Mouse (Mus musculus) midbrain, embryonic 13.5 days (tissue): ENCODE measurements around the gene Urm1. TPM values are rescaled to one million over a fixed set of nuclear protein-coding genes. Genes with fewer than 3 reads are reported as not detected.
"Not testable (repeated sequence)": the region's sequence is repeated elsewhere in the genome, so short reads cannot be mapped to it uniquely, and the experiment has no call there.

Experiments used
- ATAC-seq: fragments of 200-750 bp; cut with Nextera tagmentation; 2 replicates; pipeline ENCODE4 v1.8.0; 2017; ENCODE audit warnings: mild to moderate bottlenecking, moderate TSS enrichment, moderate library complexity
- H3K27ac ChIP-seq: fragments of 300-500 bp; sonication (generic); 2 replicates; pipeline ENCODE4 v1.5.1; 2015; ENCODE audit warnings: inconsistent platforms, mild to moderate bottlenecking, moderate library complexity
- H3K27me3 ChIP-seq: fragments of 300-500 bp; sonication (generic); 2 replicates; pipeline ENCODE4 v1.6.1; 2015; ENCODE audit warnings: mild to moderate bottlenecking, inconsistent platforms
- H3K36me3 ChIP-seq: fragments of 300-500 bp; sonication (generic); 2 replicates; pipeline ENCODE4 v1.6.1; 2015; ENCODE audit warnings: mild to moderate bottlenecking, inconsistent platforms
- H3K4me1 ChIP-seq: fragments of 300-500 bp; sonication (generic); replicated peaks from 2 replicates; pipeline ENCODE4 v1.6.1; 2015; ENCODE audit warnings: inconsistent platforms
- H3K4me2 ChIP-seq: fragments of 300-500 bp; sonication (generic); replicated peaks from 2 replicates; pipeline ENCODE4 v1.6.1; 2015; ENCODE audit warnings: moderate library complexity, mild to moderate bottlenecking, inconsistent platforms
- H3K4me3 ChIP-seq: fragments of 300-500 bp; sonication (generic); replicated peaks from 2 replicates; pipeline ENCODE4 v1.5.1; 2015; ENCODE audit warnings: mild to moderate bottlenecking, inconsistent platforms
- H3K9ac ChIP-seq: fragments of 300-500 bp; sonication (generic); replicated peaks from 2 replicates; pipeline ENCODE4 v1.6.1; 2015; ENCODE audit warnings: mild to moderate bottlenecking, inconsistent platforms
- H3K9me3 ChIP-seq: fragments of 300-500 bp; sonication (generic); 2 replicates; pipeline ENCODE4 v1.6.1; 2016; ENCODE audit warnings: mild to moderate bottlenecking, inconsistent platforms
- WGBS: fragments of 180-500 bp; shearing (Covaris S2); methylation state at CpG from one replicate; pipeline ENCODE4 v1.1.7; 2015; 5-methylcytosine and 5-hydroxymethylcytosine counted together
- polyA plus RNA-seq: library from polyadenylated mRNA; unstranded; fragments of >200 nt; fragmentation: Nextera tagmentation; extraction: Ambion mirVana; gene quantifications from 2 replicates; pipeline ENCODE4 v1.2.1, GENCODE M21; 2015

Gene Urm1
- polyA plus RNA-seq, result 21.4 and 23.1 TPM in 2 replicates

GRCm38 (mm10) chr2:29820025-29820817 is at the start of gene Urm1:
Gene Urm1, plus strand, starts transcription at chr2:29820075.
- Histone ChIP-seq H3K9me3 (no peaks in the 10 kb centered on the region), H3K9ac (peak within 1 kb of the TSS; percentile 73), H3K4me3 (peak within 1 kb of the TSS; percentile 35), H3K4me2 (peak within 1 kb of the TSS; percentile 60), H3K27me3 (no peaks in the 10 kb centered on the region), H3K36me3 (peaks cover 19% of the 10 kb centered on the region), H3K4me1 (peaks cover 28% of the 10 kb centered on the region), H3K27ac (peak within 1 kb of the TSS; percentile 95)
- peak; percentile 85 for ATAC-seq
- WGBS, result under 1% methylated on average over 35 of the region's 35 CpGs

- Histone ChIP-seq H3K27ac (no peak overlapping the region), H3K27me3 (no peaks in the 10 kb centered on the region; the same call in 1 of the 2 replicates), H3K4me3 (no peak overlapping the region), H3K4me1 (no peaks in the 10 kb centered on the region), H3K9ac (no peak overlapping the region), H3K9me3 (no peaks in the 10 kb centered on the region), H3K4me2 (no peak overlapping the region), H3K36me3 (peaks cover 19% of the 10 kb centered on the region)
- ATAC-seq, result no peak
Measured at GRCm38 (mm10) chr2:29770162-29770561, 49.7 kb upstream of the Urm1 start.

GRCm38 (mm10) chr2:29771611-29772461 is 48.0 kb upstream of the Urm1 start:
- Histone ChIP-seq H3K4me1 (no peaks in the 10 kb centered on the region), H3K9ac (no peak overlapping the region), H3K4me2 (no peak overlapping the region), H3K4me3 (no peak overlapping the region), H3K9me3 (no peaks in the 10 kb centered on the region), H3K27ac (no peak overlapping the region), H3K27me3 (no peaks in the 10 kb centered on the region), H3K36me3 (peaks cover 32% of the 10 kb centered on the region)
- no peak for ATAC-seq
- WGBS, result 90% methylated on average over 8 of the region's 8 CpGs

GRCm38 (mm10) chr2:29773323-29773722 is 46.6 kb upstream of the Urm1 start:
- Histone ChIP-seq H3K9me3 (no peaks in the 10 kb centered on the region), H3K4me1 (no peaks in the 10 kb centered on the region), H3K9ac (no peak overlapping the region), H3K4me3 (no peak overlapping the region), H3K27ac (no peak overlapping the region), H3K4me2 (no peak overlapping the region), H3K36me3 (peaks cover 47% of the 10 kb centered on the region), H3K27me3 (no peaks in the 10 kb centered on the region)
- 97% methylated on average over 4 of the region's 4 CpGs for WGBS
- no peak for ATAC-seq

GRCm38 (mm10) chr2:29781256-29781655 is 38.6 kb upstream of the Urm1 start:
- not testable (repeated sequence) for H3K27ac ChIP-seq, ATAC-seq, H3K27me3 ChIP-seq, H3K4me2 ChIP-seq, H3K4me3 ChIP-seq, H3K9ac ChIP-seq, H3K4me1 ChIP-seq, H3K9me3 ChIP-seq
- 97% methylated on average over 2 of the region's 2 CpGs for WGBS
- H3K36me3 ChIP-seq, result peaks cover 94% of the 10 kb centered on the region

- ATAC-seq, result no peak
- 79% methylated on average over 4 of the region's 4 CpGs for WGBS
- H3K4me1 ChIP-seq, result peaks cover 20% of the 10 kb centered on the region
- no peaks in the 10 kb centered on the region for H3K27me3 ChIP-seq
- H3K4me2 ChIP-seq, result no peak overlapping the region
- peaks cover 65% of the 10 kb centered on the region for H3K36me3 ChIP-seq
- no peak overlapping the region for H3K27ac ChIP-seq
- H3K9ac ChIP-seq, result no peak overlapping the region
- H3K4me3 ChIP-seq, result no peak overlapping the region
- H3K9me3 ChIP-seq, result no peaks in the 10 kb centered on the region
Measured at GRCm38 (mm10) chr2:29784290-29784689, 35.6 kb upstream of the Urm1 start.

GRCm38 (mm10) chr2:29787104-29787917 is 32.6 kb upstream of the Urm1 start, which contains the start of gene Coq4:
Gene Coq4, plus strand, starts transcription at chr2:29787493.
- Histone ChIP-seq H3K4me2 (peak within 1 kb of the TSS; percentile 74), H3K9me3 (no peaks in the 10 kb centered on the region), H3K27me3 (no peaks in the 10 kb centered on the region), H3K4me1 (peaks cover 21% of the 10 kb centered on the region), H3K4me3 (peak within 1 kb of the TSS; percentile 82), H3K36me3 (peaks cover 60% of the 10 kb centered on the region), H3K27ac (peak within 1 kb of the TSS; percentile 78), H3K9ac (peak within 1 kb of the TSS; percentile 85)
- under 1% methylated on average over 31 of the region's 31 CpGs for WGBS
- peak; percentile 88 for ATAC-seq

GRCm38 (mm10) chr2:29787937-29788681 is 31.8 kb upstream of the Urm1 start, which contains the start of gene Trub2:
Gene Trub2, minus strand, starts transcription at chr2:29788502.
- Histone ChIP-seq H3K4me2 (peak within 1 kb of the TSS; percentile 74), H3K27me3 (no peaks in the 10 kb centered on the region), H3K4me3 (peak within 1 kb of the TSS; percentile 82), H3K27ac (peak within 1 kb of the TSS; percentile 78), H3K4me1 (peaks cover 21% of the 10 kb centered on the region), H3K9ac (peak within 1 kb of the TSS; percentile 85), H3K36me3 (peaks cover 60% of the 10 kb centered on the region), H3K9me3 (no peaks in the 10 kb centered on the region)
- peak; percentile 92 for ATAC-seq
- 1% methylated on average over 45 of the region's 45 CpGs for WGBS

GRCm38 (mm10) chr2:29792772-29793487 is 26.9 kb upstream of the Urm1 start:
- no peak for ATAC-seq
- no peak overlapping the region for H3K27ac ChIP-seq
- 100% methylated on average over 2 of the region's 2 CpGs for WGBS
- H3K9ac ChIP-seq, result no peak overlapping the region
- H3K4me1 ChIP-seq, result peaks cover 11% of the 10 kb centered on the region
- no peak overlapping the region for H3K4me3 ChIP-seq
- peaks cover 72% of the 10 kb centered on the region for H3K36me3 ChIP-seq
- H3K27me3 ChIP-seq, result no peaks in the 10 kb centered on the region
- no peaks in the 10 kb centered on the region for H3K9me3 ChIP-seq
- H3K4me2 ChIP-seq, result no peak overlapping the region

GRCm38 (mm10) chr2:29802075-29802826 is 17.6 kb upstream of the Urm1 start, which contains the start of gene Slc27a4:
Gene Slc27a4, plus strand, starts transcription at chr2:29802634.
- Histone ChIP-seq H3K4me2 (peak within 1 kb of the TSS; percentile 89), H3K9ac (peak within 1 kb of the TSS; percentile 95), H3K9me3 (no peaks in the 10 kb centered on the region), H3K4me3 (peak within 1 kb of the TSS; percentile 91), H3K27me3 (0 out of 2 replicates have a peak, but pooled peaks cover 6% of the 10 kb centered on the region), H3K4me1 (peaks cover 20% of the 10 kb centered on the region), H3K36me3 (peaks cover 33% of the 10 kb centered on the region), H3K27ac (peak within 1 kb of the TSS; percentile 94)
- peak; percentile 99 for ATAC-seq
- 5% methylated on average over 25 of the region's 28 CpGs for whole genome bisulfite sequencing
